Mouse (Mus musculus) brown adipose tissue, adult 24 weeks (tissue): ENCODE measurements around the gene Chia1. TPM values are rescaled to one million over a fixed set of nuclear protein-coding genes. Genes with fewer than 3 reads are reported as not detected.
A peak's percentile ranks its signal among the peaks of the same experiment; 100 is the strongest.
"Not testable (repeated sequence)": the region's sequence is repeated elsewhere in the genome, so short reads cannot be mapped to it uniquely, and the experiment has no call there.

Experiments used
- H3K27ac ChIP-seq: fragments of 200-500 bp; replicated peaks from 2 replicates; pipeline ENCODE4 v1.5.1; 2012; ENCODE audit warnings: low read depth, mild to moderate bottlenecking, low read length
- H3K4me1 ChIP-seq: fragments of 200-500 bp; 2 replicates; pipeline ENCODE4 v1.6.1; 2012; ENCODE audit warnings: low read length, mixed read lengths; ENCODE audit not compliant: control insufficient read depth, insufficient read depth, insufficient read length
- H3K4me3 ChIP-seq: fragments of 200-500 bp; 2 replicates; pipeline ENCODE4 v1.5.1; 2012; ENCODE audit warnings: low read depth, mild to moderate bottlenecking, low read length, moderate library complexity; ENCODE audit not compliant: insufficient read depth
- polyA plus RNA-seq: library from polyadenylated mRNA; stranded (reverse); fragments of >200 nt; gene quantifications from 2 replicates; pipeline ENCODE4 v1.2.4, GENCODE M21; 2012; ENCODE audit not compliant: missing spikeins, insufficient read depth, insufficient read length

Chia1 gene
- polyA plus RNA-seq = not detected in 2 replicates

DNA sequence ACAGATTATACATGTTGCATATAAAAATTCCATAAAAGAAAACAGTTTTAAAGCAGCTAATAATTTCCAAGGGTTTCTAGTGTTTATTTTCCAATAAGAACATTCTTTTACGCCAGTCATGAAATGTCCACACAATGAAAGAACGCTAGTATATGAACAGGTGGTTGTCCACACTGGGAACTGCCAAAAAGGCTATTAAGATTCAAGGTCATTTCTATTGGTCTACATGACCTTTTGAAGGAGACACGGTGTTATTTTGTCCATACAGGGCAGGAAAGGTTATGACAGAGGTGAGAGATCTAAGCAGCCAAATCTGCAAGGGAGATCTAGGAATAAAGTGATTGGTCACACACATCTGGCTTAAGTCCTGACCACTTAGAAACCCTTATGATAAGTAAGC is at the start of gene Chia1:
Gene Chia1, plus strand, starts transcription at position 301 of the 400 bp plus-strand sequence.
- Histone ChIP-seq H3K4me1 (no peaks in the 10 kb centered on the region), H3K4me3 (no peak within 1 kb of the TSS), H3K27ac (no peak within 1 kb of the TSS)

DNA sequence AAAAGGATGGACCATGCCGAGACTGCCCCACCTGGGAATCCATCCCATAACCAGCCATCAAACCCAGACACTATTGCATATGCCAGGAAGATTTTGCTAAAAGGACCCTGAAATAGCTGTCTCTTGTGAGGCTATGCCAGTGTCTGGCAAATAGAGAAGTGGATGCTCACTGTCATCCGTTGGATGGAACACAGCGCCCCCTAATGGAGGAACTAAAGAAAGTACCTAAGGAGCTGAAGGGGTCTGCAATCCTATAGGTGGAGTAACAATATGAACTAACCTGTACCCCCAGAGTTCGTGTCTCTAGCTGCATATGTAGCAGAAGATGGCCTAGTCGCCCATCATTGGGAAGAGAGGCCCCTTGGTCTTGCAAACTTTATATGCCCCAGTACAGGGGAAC is 45.3 kb upstream of the Chia1 start:
- not testable (repeated sequence) for H3K4me3 ChIP-seq

GRCm38 (mm10) chr3:106070994-106071393 is 42.0 kb upstream of the Chia1 start:
- Histone ChIP-seq H3K4me3 (no peak overlapping the region), H3K27ac (no peak overlapping the region), H3K4me1 (no peaks in the 10 kb centered on the region)

More for the DNA sequence above, 45.3 kb upstream of the Chia1 start:
- not testable (repeated sequence) for H3K27ac ChIP-seq, H3K4me1 ChIP-seq

DNA sequence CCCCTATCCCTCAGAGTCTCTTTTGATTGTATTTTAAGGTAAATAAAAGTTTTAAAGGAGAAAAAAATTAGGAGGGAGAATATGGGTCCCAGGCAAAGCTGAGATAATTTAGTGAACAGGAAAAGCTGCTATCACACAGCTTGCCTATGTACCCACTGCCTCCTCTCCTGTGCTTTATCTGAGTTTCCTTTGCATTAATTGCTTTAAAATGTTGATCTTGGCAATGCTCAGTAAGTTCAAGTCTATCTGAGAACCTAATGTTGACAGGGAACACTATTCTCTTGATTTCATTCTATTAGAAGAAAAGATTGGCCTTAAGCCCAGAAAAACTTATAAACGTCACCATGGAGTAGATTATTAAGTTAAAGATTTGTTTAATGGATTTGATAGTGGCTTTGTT is 38.2 kb upstream of the Chia1 start:
- Histone ChIP-seq H3K4me3 (no peak overlapping the region), H3K27ac (no peak overlapping the region), H3K4me1 (no peaks in the 10 kb centered on the region)

GRCm38 (mm10) chr3:106126999-106127398 is 14.0 kb downstream of the Chia1 start:
- Histone ChIP-seq H3K27ac (no peak overlapping the region), H3K4me3 (no peak overlapping the region), H3K4me1 (no peaks in the 10 kb centered on the region)

GRCm38 (mm10) chr3:106128807-106129493 is 15.9 kb downstream of the Chia1 start:
- H3K4me1 ChIP-seq = no peaks in the 10 kb centered on the region
- H3K27ac ChIP-seq = no peak overlapping the region
- no peak overlapping the region for H3K4me3 ChIP-seq

GRCm38 (mm10) chr3:106131690-106132089 is 18.7 kb downstream of the Chia1 start:
- Histone ChIP-seq H3K27ac (no peak overlapping the region), H3K4me1 (no peaks in the 10 kb centered on the region), H3K4me3 (no peak overlapping the region)

- H3K4me3 ChIP-seq = no peak overlapping the region
- no peaks in the 10 kb centered on the region for H3K4me1 ChIP-seq
- H3K27ac ChIP-seq = no peak overlapping the region
Observed at GRCm38 (mm10) chr3:106144081-106144480, 31.1 kb downstream of the Chia1 start.

DNA sequence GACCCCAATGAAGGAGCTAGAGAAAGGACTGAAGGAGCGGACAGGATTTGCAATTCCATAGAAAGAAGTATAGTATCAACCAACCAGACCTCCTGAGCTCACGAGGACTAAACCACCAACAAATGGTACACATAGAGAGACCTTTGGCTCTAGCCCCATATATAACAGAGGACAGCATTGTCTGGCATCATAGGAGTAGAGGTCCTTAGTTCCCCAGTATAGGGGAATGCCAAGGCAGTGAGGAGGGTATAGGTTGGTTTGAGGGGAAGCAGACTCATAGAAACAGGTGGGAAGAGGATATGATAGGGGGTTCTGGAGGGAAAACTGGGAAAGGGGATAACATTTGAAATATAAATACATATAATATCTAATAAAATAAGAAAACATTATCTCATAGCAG is 41.4 kb downstream of the Chia1 start:
- no peak overlapping the region for H3K27ac ChIP-seq
- no peak overlapping the region for H3K4me3 ChIP-seq
- no peaks in the 10 kb centered on the region for H3K4me1 ChIP-seq

GRCm38 (mm10) chr3:106167464-106167863 is 54.4 kb downstream of the Chia1 start, which contains the start of gene Chil3:
Gene Chil3, minus strand, starts transcription at chr3:106167564.
- Histone ChIP-seq H3K27ac (no peak within 1 kb of the TSS), H3K4me1 (no peaks in the 10 kb centered on the region), H3K4me3 (no peak within 1 kb of the TSS)

DNA sequence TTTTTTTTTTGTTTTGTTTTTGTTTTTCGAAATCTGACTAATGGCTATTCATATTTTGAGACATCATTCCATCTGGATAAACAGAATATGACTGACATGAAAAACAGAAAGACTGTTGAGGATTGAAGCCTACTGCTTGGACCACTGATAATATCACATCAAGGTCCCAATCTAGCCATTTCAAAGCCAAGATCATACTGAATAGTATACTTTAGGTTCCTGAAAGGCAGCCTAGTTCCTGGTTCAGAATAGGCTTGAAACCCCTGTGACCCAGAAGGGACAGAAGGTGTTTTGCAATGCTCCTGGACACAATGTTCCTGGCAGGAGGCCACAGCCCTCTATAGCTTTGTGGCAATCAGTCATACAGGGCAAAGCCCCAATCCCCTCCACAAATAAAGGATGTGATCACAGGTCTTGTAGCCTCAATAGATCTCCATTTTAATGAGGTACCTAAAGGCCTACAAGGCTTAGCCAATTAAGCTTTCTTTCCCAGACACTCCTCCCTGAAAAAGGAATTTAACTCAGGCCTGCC is 57.6 kb downstream of the Chia1 start:
- Histone ChIP-seq H3K27ac (peak overlapping the region; percentile 46), H3K4me1 (no peaks in the 10 kb centered on the region), H3K4me3 (no peak overlapping the region)

- no peaks in the 10 kb centered on the region for H3K4me1 ChIP-seq
Observed at GRCm38 (mm10) chr3:106171135-106171731, 58.2 kb downstream of the Chia1 start.

GRCm38 (mm10) chr3:106172506-106172905 is 59.5 kb downstream of the Chia1 start:
- not testable (repeated sequence) for H3K4me1 ChIP-seq, H3K27ac ChIP-seq, H3K4me3 ChIP-seq

More at GRCm38 (mm10) chr3:106171135-106171731, 58.2 kb downstream of the Chia1 start:
- Histone ChIP-seq H3K27ac (peak overlapping the region; percentile 46), H3K4me3 (no peak overlapping the region)

GRCm38 (mm10) chr3:106174971-106175370 is 61.9 kb downstream of the Chia1 start:
- not testable (repeated sequence) for H3K4me1 ChIP-seq, H3K4me3 ChIP-seq, H3K27ac ChIP-seq

GRCm38 (mm10) chr3:106177509-106178189 is 64.6 kb downstream of the Chia1 start:
- Histone ChIP-seq H3K4me3 (no peak overlapping the region), H3K27ac (no peak overlapping the region), H3K4me1 (no peaks in the 10 kb centered on the region)
